Mouse (Mus musculus): ENCODE data around the gene Dock9. TPM values are rescaled to one million over a fixed set of nuclear protein-coding genes. Genes with fewer than 3 reads are reported as not detected.
"Not testable (repeated sequence)": the region's sequence is repeated elsewhere in the genome, so short reads cannot be mapped to it uniquely, and the experiment has no call there.

Dock9 gene
- total RNA-seq, 2 experiments from 2014 or later: 30.1 to 35.0 TPM

DNA sequence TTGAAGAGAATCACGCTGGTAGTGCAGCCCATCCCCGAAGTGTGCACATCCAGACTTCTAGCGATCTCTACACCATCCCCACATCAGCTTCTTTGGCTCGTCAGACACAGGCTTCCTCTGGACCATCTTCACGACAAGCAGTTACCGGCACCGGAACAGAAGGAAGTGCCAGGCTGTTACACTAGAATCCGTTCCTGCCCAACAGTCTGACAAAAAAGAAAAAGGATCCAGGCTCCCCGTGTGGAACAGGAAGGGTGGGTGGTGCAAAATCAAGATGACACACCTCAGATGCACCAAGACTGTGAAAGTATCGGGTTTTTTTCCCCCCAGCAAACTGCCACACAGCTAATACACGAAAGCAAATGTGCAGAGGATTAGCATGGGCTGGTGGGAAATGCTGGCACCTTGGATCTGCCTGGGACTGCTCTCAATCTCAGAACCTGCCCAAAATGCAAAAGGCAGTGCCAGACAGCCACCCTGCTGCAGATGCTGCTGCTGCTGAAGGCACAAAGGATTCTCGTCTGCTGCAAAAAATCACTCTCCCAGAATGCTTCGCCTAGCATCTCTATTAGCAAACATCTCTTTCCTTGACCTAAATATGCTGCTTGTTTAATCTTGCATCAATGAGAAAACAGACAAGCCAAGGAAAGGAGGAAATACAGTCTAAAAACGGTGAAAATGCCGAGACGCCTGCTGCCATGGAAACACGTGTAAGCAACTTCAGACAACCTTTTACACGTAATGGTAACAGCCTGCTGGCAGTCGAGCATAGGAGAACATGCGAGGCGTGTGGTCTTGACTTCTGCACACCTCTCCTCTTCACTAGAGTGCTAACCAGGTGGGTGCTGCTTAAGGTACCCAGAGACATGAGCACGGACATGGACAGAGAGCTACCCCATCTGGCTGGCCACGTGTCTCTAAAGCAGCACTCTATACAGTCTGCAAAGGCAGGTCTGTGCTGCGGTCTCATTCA lies 58.9 kb downstream of the Dock9 start:
- DNase-seq (ENCODE audit: low spot score in 2 of 2): no peak

DNA sequence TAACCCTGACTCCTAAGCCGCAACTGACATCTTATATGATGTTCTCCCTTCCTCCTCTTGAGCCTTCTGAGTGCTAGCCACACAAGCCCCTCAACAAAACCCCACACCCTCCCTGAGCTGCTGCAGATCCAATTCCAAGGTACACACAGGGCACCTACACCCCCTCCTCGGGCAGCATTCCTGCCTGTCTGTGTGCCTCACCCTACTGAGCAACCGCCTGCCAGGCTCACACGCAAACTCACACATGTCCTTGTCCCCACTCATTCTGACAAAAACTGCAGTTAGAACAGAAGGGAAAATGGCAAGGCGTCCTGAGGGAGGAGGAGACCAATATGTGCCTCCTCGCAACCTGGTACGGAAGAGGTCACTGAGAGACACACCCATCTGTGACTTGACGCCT lies 60.4 kb downstream of the Dock9 start:
- no peak for DNase-seq (ENCODE audit: low spot score in 2 of 2)

DNA sequence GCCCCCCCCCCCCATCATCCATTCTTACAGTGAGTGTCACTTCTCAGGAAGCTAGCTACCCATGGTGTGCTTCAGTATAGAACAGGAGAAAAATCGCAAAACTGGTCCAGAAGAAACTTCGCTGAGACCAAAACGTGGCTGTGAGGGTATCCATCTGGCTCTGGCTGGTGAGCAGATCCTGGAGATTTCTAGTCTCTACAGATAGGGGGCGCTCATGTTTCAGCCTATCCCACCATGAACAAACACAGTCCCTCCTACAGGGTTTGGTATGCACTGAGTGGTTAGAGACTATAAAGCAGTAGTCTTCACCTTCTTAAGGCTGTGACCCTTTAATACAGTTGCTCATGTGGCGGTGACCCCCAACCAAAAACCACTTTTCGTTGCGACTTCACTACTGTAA lies 62.0 kb downstream of the Dock9 start:
- no peak for DNase-seq (ENCODE audit: low spot score in 2 of 2)

DNA sequence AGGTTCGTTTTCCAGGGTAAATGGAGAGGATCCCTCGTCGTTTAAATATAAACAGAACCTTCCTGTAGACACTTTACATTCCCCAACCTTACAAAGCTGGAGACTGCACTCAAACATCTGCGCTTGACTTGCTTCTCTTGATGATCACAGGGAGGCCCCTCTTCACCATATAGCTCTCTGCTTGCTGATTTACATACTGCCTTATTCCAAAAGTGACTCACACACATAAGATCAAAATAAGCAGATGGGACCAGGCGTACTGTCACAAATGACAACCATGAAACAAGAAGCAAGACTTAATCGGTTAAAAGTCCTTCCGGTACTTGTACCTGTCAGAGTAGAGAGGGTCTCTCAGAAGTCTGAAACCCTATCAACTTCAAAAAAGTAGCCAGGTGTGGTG lies 63.4 kb downstream of the Dock9 start:
- DNase-seq (ENCODE audit: low spot score in 2 of 2): no peak

DNA sequence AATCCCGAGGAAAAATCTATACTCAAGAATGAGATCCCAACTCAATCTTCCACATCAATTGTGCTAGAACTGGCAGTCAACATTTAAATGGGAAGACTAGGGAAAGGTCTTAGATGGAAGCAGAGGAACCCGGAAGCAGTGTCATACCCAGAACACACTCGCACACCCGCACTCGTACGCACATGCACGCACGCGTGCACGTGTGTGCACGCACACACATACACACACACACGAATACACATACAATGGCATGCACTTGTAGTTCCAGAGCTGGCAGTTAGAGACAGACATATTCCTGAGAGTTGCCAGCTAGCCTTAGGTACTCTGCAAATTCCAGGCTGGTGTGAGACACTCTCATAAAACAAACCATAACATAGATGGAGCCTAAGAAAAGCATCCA lies 63.9 kb downstream of the Dock9 start:
- no peak for DNase-seq (ENCODE audit: low spot score in 2 of 2)

DNA sequence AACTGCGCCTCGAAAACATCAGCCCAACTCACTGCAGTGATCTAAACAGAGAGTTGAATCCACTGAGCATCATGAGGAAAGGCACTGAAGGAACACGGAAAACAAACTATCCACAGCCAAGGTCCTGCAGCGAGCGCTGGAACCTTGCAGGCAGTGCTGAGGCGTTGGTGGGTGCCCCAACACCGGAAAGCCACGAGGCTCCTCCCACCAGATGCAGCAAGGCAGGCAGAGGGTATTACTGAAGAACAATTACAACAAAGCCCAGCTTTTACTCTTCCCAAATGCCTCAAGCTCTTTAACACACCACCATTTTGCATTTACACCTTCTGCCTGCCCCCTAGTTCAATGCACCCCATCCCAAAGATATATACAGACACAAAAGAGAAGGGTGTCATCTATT lies 65.4 kb downstream of the Dock9 start:
- no peak for DNase-seq (ENCODE audit: low spot score in 2 of 2)

DNA sequence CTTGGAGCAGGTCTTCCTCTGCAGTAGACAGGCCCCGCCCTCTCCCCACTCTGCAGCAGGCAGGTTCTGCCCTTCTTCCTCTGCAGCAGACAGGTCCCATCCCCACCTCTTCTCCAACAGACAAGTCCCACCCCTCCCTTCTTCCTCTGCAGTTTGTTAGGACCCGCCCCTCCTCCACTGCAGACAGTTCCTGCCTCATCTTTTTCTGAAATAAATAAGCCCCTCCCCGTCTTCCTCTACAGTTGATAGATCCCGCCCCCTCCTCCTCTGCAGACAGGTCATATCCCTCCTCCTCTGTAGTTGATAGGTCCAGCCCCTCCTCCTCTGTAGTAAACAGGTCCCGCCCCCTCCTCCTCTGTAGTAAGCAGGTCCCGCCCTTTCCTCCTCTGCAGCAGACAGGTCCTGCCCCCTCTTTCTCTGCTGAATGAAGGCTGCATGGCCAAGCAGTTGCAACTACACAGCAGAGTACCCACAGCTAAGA lies 65.9 kb downstream of the Dock9 start:
- DNase-seq (ENCODE audit: low spot score in 2 of 2): no peak

DNA sequence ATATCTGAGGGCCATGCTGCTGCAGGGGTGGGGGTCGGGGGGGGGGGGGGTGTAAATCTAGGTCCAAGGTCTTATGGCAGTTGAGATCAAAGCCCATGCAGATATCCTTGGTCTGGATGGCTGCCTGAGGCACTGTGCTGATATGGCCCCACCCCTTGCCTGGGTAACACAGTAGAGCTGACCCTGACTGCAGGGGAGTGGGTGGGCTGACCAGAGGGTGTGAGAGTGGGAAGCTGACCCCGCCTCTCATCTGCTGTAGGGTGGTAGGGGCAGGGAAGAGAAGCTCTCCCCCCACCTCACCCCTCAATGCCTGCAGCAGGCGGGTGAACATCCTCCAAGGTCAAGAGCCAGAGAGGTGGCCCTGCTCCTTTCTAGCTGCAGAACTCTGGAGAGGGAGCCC lies 66.7 kb downstream of the Dock9 start:
- no peak for DNase-seq (ENCODE audit: low spot score in 2 of 2)

DNA sequence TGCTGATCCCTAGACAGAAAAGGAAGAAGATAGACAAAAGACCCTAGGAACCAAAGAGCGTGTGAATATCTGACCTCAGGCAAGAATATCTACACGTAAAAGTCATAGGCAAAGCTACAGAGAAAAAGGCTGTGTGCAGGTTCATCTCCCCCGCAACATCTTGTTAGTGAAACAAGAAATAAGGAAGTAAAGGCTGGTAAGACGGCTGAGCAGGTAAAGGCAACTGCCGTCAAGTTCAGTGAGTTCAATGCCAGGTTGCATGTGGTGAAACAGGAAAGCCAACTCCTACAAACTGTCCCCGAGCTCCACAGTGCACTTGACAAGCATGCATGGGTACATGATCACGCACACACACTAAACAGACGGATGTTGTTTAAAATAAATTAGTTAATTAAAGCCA lies 69.6 kb downstream of the Dock9 start:
- DNase-seq (ENCODE audit: low spot score in 2 of 2): no peak

DNA sequence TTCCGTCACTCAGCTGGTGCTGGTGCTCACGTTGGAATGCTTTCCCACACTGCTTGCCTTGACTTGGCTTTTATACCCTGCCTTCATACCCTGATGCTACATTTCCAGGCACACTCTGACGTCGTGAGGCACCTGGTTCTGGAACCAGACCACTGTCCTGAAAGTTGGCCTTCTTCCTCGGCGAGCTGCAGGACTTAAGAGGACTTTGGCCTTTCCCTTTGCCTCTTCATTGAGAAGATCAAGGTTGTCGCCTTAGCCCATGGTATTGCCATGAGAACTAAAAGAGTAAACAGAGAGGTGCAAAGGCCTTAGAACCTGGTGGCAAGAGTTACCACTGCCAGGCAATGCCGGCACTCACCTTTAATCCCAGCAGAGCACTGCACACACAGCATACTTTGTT lies 73.1 kb downstream of the Dock9 start:
- no peak for DNase-seq (ENCODE audit: low spot score in 2 of 2)

DNA sequence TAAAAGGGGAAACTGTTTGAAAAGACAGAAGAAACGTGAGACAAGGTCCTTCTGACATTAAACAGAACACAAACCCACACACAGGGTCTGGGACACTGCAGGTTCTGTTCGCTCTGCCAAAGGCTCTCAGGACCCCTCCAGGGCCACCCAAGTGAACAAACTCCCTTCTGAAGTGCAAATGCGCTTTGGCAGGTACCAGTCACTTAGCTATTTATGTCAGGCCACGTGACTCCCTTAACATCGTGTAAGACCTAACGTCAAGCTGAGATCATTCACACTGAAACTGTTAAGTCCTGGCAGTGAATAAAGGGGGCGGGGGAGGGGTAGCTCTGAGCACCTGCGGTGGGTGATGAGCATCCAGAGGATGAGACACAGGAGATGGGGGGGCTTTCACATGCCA lies 74.9 kb downstream of the Dock9 start:
- no peak for DNase-seq (ENCODE audit: low spot score in 2 of 2)

DNA sequence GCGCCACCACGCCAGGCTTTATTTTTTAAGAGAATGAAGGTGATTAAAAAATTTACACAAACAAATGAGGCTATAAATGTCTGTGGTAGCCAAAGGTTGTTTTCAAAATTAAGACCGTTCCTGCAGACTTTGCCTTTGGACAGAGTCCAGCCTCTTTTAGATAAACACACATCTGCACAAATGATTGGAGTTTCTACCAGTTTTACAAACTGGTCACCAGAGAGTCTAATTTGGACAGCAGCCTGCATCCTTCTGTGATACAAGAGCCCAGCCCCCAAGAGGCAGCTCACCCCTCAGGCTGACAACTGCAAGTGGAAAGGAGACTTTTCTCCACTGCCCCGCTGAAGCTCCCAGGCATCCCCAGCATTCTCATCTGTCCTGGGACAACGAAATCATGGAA lies 76.2 kb downstream of the Dock9 start:
- DNase-seq (ENCODE audit: low spot score in 2 of 2): no peak

DNA sequence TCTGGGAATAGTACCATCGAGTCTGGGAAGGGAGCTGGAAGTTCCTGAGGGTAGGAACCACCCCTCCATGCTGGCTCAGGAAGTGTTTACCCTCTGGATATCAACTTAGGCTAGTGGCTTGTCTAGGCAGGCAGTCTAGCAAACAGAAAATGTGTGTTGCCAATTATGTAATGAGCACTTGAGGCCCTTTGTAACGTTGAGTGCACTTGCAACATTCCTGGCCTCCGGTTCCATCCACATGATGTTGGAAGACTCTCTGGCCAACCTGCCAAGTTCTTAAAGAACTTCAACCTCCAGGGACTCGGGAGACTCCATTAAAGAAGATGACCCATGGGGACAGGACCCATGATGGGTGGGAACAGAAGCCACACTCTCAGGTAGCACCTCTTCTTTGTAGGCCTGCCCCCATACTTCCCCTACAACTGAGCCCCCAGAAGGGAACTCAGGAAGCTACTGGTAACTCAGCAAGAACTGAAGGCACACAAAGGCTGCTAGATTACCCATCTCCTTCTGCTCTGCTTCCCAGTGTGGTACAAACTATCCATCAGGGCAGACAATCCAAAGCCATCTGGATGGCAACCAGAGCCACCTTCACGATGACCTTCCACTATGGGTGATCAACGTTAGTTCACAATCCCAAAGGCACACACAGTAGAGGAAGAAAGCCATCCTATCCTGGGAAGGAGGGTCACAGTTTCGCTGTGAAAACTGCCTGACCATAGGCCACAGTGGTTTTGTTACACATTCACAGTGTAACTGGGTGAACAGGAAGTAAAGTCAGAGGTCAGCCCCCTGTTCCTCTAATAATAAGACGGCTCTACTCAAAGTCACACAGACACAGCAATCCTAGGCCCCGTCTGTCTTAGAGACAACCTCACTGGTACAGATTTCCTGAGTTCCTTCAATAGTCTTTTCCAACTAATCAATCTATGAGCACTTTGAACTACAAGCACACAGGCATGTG lies 77.7 kb downstream of the Dock9 start:
- no peak for DNase-seq (ENCODE audit: low spot score in 2 of 2)

DNA sequence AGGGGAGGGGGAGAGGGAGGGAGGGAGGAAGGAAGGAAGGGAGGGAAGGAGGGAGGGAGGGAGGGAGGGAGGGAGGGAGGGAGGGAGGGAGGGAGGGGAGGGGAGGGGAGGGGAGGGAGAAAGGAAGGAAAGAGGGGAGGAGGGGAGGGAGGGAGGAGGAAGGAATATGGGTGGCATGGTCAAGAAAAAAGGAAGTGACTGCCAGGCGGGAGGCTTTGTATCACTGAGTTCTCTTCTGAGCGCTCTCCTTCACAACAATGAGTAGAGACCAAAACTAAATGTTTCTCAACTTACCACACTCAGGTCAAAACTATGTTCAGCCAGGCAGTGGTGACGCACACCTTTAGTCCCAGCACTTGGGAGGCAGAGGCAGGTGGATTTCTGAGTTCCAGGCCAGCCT lies 82.8 kb downstream of the Dock9 start:
- DNase-seq (ENCODE audit: low spot score in 2 of 2): not testable (repeated sequence)

DNA sequence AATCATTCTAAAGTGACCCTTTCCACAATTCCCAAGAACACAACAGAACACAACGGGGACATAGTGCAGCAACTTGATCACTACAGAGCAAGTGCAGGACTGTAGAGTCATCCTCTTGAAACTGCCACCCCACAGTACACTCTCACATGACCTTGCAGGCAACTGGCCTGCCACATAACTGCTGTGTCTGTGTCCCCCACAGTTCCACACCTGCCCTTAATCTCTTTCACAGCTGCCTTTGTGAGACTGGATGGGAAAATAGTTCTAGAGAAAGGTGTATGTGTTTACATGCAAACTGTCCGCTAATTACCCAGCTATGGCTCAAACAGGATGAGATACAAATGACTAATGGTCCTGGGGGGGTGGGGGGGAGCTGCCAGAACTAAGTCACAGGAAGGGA lies 83.4 kb downstream of the Dock9 start:
- DNase-seq (ENCODE audit: low spot score in 2 of 2): no peak

DNA sequence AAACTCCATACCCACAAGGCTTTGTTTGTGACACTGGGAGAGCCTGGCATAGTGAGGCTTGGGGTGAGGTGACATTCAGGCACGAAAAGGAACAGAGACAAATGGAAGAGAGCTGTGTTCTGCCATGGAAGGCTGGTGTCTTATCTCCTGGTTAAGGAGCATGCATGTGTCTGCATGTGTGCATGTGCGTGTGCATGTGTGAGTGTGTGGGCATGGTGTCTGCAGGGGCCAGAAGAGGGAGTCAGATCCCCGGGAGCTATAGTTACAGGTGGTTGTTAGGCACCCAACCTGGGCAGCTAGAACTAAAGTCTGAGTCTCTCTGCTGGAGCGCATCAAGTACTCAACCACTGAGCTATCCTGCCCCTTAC lies 83.8 kb downstream of the Dock9 start:
- no peak for DNase-seq (ENCODE audit: low spot score in 2 of 2)

DNA sequence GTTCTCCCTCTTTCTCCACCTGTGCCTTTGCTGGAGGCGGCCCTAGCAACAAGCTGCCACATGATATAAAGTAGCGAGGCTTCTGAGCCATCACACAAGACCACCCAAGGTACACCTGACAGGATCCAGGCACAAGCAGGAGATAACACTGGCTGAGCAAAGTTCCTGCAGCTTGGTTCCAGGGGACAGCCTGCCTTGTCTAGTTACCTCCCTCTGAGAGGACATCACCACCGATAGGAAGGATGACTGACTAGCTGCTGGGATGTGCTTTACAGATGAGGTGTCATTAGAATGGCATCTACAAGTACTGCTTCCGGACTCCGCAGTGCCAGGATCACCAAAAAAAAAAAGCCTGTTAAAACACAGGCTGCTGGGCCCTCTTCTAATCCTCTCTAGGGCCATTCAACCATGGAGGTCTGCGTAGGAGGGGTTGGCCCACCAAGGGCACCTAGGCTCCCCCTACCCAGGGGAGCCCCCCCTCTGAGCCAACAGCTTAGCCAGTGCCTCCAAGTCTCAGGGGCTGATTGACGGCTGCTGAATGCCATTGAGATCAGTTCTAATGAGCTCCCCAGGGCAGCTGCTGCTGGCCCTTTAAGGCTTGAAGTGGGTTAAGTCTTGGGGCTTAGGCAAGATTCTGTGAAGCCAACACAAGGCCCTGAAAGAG lies 84.3 kb downstream of the Dock9 start:
- no peak for DNase-seq (ENCODE audit: low spot score in 2 of 2)

DNA sequence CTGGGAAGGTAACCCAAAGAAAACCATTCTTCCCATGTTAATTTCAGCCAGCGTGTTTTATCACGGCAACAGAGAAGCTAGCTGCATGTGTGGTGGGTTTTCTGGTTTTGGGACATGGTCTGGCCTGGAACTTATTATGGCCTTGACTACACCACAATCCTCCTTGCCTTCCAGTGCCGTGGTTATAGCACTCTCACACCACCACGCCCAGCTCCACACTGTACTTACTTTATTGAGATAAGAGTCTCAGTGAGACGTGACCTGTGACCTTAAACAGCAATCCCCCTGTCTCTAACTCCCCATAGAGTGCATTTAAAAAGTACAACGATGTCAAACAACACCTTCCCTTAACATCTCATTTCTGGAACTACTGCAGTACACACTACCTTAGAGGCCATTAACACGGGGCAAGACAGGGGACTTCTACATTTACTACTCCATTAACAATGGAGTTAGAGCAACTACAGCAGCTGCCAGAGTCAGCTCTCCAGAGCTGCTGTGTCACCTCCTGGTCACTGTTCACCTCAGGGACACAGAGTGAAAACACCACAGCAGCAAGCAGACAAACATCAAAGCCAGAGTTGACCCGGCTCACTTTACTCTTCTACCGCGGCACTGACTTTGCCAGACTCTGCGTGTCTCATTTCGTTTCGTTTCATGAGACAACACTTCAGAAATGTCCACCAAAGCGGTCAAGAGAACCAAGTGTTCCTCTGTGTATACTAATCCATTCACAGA lies 86.4 kb downstream of the Dock9 start:
- DNase-seq (ENCODE audit: low spot score in 2 of 2): no peak

DNA sequence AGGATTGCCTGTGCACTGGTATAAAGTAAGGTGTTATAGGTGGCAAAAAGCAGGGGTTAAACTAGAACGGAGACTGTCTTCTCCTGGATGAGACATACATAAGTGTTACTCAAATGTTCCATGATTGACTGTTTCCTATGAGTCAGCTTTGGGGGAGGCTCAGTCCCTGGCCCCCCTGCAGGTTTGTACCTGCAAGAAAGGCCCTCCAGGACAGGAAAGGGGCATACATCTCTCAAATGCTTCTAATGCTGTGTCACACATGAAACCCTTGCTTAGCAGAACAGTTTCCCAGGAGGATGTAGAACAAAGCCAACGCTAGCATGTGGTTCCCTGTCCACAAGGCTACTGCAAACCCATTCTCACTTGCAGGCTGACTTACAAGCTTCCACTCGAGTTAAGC lies 87.5 kb downstream of the Dock9 start:
- DNase-seq (ENCODE audit: low spot score in 2 of 2): no peak

DNA sequence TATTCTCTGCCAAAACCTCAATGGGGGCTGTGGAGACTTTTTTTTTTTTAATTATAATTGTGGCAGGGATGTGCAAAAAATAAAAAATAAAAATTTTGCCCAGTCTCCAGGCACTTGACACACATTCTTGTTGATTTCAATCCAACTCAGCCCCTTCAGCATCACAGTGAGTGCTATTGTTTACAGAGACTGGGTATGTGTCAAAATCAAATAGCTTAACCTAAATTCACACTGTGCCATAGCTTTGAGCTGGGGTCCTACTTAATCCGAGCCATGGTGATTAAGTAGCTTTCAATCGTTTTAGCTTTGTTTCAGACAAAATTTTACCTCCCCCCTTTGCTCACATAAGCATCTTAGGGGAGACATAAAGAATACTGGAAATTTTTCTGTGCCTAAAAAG lies 89.4 kb downstream of the Dock9 start:
- DNase-seq (ENCODE audit: low spot score in 2 of 2): no peak

DNA sequence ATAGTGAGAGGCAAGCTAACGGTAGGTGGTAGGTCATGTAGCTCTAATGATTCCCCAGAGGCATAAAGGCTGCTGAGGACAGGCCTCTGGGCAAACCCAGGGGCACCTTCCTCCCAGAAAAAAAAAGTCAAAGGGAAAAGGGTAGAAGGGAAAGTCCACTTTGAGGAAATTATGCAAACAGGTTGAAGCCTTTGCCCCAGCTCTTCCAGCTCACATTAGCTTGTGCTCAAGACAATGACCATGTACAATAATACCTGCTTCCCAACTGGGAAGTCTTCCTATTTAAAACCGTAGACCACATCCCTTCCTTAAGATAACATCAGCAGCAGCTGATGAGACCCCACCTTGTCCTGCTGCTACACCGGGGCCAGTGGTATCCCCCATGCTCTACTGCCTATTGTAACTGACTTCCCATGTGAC lies 91.1 kb downstream of the Dock9 start:
- no peak for DNase-seq (ENCODE audit: low spot score in 2 of 2)

Measured in adrenal gland, postnatal 4 days (tissue).